Mouse (Mus musculus): ENCODE measurements around the gene Chst11. TPM values are rescaled to one million over a fixed set of nuclear protein-coding genes. Genes with fewer than 3 reads are reported as not detected.

Gene Chst11
- total and polyA plus RNA-seq, 3 experiments: 3.1 to 4.5 (median 3.2) TPM

DNA sequence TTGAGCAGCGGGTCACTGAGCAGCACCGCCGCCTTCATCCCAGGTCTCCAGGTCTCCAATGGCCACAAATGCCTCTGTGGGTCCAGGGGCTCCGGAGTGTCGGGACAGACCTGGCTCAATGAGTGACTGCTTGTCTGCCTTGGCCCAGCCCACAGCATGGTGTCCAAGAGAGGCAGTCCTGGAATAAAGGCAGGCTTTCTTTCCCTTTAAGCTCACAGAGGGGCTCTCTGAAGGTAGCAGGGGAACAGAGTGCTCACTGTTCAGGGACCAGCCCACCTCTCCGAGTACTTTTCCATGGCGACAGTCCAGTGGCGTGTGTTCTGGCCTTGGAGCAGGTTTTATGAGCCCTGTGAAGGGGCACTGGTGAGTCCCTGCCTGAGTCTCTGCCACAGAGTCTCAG, 145.3 kb downstream of the Chst11 start:
- intact Hi-C loops (cut with DNase I): no loop called here
- H3K79me2 ChIP-seq (replicated peaks; ENCODE audit: control insufficient read depth, insufficient read depth, low read length): no peaks in the 10 kb centered on the region
- H3K9ac ChIP-seq (ENCODE audit: low read depth, low read length): no peak overlapping the region
- no peaks in the 10 kb centered on the region for H3K27me3 ChIP-seq (ENCODE audit: control insufficient read depth, insufficient read depth, low read length)
- H3K4me3 ChIP-seq: no peak overlapping the region
- WGBS: 77% methylated on average over 8 of the region's 8 CpGs
- no peak for TF ChIP-seq CTCF (IDR thresholded peaks at IDR 0.05)
- TF ChIP-seq EP300 (IDR thresholded peaks at IDR 0.05; ENCODE audit: insufficient read depth, low read depth, low read length): no peak
- TF ChIP-seq POLR2A (IDR thresholded peaks at IDR 0.05; ENCODE audit: insufficient read depth, low read depth, low read length): no peak
- no peaks in the 10 kb centered on the region for H3K36me3 ChIP-seq (ENCODE audit: control insufficient read depth, insufficient read depth, low read length)
- no peak for DNase-seq
- H3K4me1 ChIP-seq (ENCODE audit: control insufficient read depth, insufficient read depth, low read length): no peaks in the 10 kb centered on the region
- H3K27ac ChIP-seq: no peak overlapping the region

DNA sequence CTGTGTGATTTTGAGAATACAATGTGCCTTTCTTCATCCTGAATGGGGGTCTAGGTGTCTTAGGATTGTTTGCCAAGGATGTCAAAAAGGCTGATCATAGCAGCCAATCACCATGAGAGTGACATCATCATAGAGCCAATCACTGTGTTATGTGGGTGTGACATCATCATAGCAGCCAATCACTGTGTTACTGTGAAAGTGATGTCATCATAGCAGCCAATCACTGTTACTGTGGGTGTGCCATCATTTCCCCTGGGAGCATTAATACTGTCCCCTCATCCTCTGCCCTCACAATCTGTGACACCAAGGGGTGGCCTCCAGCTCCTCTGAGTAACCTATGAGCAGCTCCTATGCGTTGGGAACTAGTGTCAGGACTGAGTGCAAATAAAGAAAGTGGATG, 146.6 kb downstream of the Chst11 start:
- 86% methylated on average over 1 of the region's 1 CpGs for WGBS

DNA sequence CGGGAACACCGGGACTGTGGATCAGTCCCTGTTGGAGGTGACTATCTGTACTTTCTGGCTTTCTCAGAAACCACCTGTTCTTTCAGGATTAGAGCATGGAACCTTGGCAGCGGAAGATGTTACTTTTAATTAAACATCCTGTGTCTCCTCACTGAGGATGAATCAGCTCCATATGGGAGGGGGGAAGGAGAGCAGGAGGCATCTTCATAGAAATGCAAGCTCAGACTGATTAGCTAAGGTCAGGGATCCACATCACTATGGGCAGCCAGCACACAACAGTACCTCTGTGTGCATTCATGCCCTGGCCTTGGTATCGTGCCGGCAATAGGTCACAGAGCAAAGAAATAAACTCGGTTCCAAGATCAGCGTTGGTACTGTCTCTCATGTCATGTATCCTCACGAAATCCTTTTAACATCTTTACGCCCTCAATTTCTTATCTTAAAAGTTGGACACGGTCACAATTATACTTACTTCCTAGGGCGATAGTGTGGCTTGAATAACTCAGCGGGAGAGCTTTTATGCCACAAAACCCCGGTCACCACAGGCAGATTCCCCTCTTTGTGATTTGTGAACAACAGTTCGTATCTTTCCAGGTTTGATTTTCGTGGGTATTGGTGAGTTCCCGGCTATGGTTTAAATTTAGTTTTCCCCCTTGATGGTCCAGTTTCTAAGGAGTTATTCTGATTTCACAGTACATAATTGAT, 148.7 kb downstream of the Chst11 start:
- WGBS: 64% methylated on average over 16 of the region's 16 CpGs
- DNase-seq: no peak
- H3K4me1 ChIP-seq (ENCODE audit: control insufficient read depth, insufficient read depth, low read length): no peaks in the 10 kb centered on the region
- no peaks in the 10 kb centered on the region for H3K36me3 ChIP-seq (ENCODE audit: control insufficient read depth, insufficient read depth, low read length)
- no peak overlapping the region for H3K4me3 ChIP-seq
- no peaks in the 10 kb centered on the region for H3K79me2 ChIP-seq (replicated peaks; ENCODE audit: control insufficient read depth, insufficient read depth, low read length)
- no peaks in the 10 kb centered on the region for H3K27me3 ChIP-seq (ENCODE audit: control insufficient read depth, insufficient read depth, low read length)
- intact Hi-C loops (cut with DNase I): no loop called here
- TF ChIP-seq CTCF (IDR thresholded peaks at IDR 0.05) (no peak), POLR2A (IDR thresholded peaks at IDR 0.05; ENCODE audit: insufficient read depth, low read depth, low read length) (no peak), EP300 (IDR thresholded peaks at IDR 0.05; ENCODE audit: insufficient read depth, low read depth, low read length) (no peak)
- no peak overlapping the region for H3K27ac ChIP-seq
- H3K9ac ChIP-seq (ENCODE audit: low read depth, low read length): no peak overlapping the region

More for the DNA sequence above, 146.6 kb downstream of the Chst11 start:
- Histone ChIP-seq H3K79me2 (replicated peaks; ENCODE audit: control insufficient read depth, insufficient read depth, low read length) (no peaks in the 10 kb centered on the region), H3K4me1 (ENCODE audit: control insufficient read depth, insufficient read depth, low read length) (no peaks in the 10 kb centered on the region), H3K27me3 (ENCODE audit: control insufficient read depth, insufficient read depth, low read length) (no peaks in the 10 kb centered on the region), H3K4me3 (no peak overlapping the region), H3K27ac (no peak overlapping the region), H3K36me3 (ENCODE audit: control insufficient read depth, insufficient read depth, low read length) (no peaks in the 10 kb centered on the region), H3K9ac (ENCODE audit: low read depth, low read length) (no peak overlapping the region)
- no peak for DNase-seq
- TF ChIP-seq POLR2A (IDR thresholded peaks at IDR 0.05; ENCODE audit: insufficient read depth, low read depth, low read length) (no peak), EP300 (IDR thresholded peaks at IDR 0.05; ENCODE audit: insufficient read depth, low read depth, low read length) (no peak)
- intact Hi-C loops (cut with DNase I): no loop called here

DNA sequence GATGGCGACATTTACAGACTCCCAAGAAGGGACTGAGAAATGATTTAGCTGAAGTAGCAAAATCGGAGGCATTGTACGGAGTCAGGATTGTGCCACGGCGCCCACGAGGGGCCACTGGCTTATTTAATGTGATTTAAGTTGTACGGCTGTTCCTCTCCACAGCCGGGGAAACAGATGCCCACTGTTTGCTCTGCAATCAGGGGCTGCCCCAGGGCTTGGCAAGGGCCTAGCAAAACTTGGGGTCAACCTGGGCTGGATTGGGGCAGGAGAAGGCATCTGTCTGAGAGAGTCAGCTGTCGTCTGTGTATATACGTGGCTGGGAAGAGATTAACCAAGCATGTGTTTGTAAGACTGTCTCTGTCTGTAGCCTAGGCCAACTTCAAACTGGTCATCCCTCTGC, 149.6 kb downstream of the Chst11 start:
- H3K27ac ChIP-seq: no peak overlapping the region
- no peak overlapping the region for H3K4me3 ChIP-seq
- no peak for DNase-seq
- 79% methylated on average over 10 of the region's 10 CpGs for WGBS
- H3K4me1 ChIP-seq (ENCODE audit: control insufficient read depth, insufficient read depth, low read length): no peaks in the 10 kb centered on the region
- H3K27me3 ChIP-seq (ENCODE audit: control insufficient read depth, insufficient read depth, low read length): no peaks in the 10 kb centered on the region
- no peaks in the 10 kb centered on the region for H3K79me2 ChIP-seq (replicated peaks; ENCODE audit: control insufficient read depth, insufficient read depth, low read length)
- intact Hi-C loops (cut with DNase I): no loop called here
- H3K36me3 ChIP-seq (ENCODE audit: control insufficient read depth, insufficient read depth, low read length): no peaks in the 10 kb centered on the region
- no peak overlapping the region for H3K9ac ChIP-seq (ENCODE audit: low read depth, low read length)
- TF ChIP-seq EP300 (IDR thresholded peaks at IDR 0.05; ENCODE audit: insufficient read depth, low read depth, low read length) (no peak), POLR2A (IDR thresholded peaks at IDR 0.05; ENCODE audit: insufficient read depth, low read depth, low read length) (no peak), CTCF (IDR thresholded peaks at IDR 0.05) (no peak)

DNA sequence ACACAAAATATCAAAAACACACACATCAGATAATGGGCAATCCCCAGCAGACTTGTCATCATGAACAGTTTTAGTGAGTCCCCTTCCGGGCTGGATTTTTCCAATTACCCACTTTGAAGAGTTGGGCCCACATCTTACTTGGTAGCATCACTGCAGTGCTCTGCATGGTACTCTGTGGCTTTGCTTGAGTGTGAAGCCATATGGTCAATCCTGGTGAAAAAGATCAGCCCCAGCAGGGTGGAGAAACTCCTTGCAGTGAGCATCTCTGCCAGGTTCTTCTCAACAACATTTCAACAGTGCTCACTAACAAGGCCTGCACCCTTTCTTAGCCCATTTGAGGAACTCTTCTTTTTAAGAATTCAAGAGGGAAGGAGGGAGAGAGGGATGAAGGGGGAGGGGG, 150.7 kb downstream of the Chst11 start:
- TF ChIP-seq CTCF (IDR thresholded peaks at IDR 0.05) (no peak), EP300 (IDR thresholded peaks at IDR 0.05; ENCODE audit: insufficient read depth, low read depth, low read length) (no peak), POLR2A (IDR thresholded peaks at IDR 0.05; ENCODE audit: insufficient read depth, low read depth, low read length) (no peak)
- Histone ChIP-seq H3K36me3 (ENCODE audit: control insufficient read depth, insufficient read depth, low read length) (no peaks in the 10 kb centered on the region), H3K27me3 (ENCODE audit: control insufficient read depth, insufficient read depth, low read length) (no peaks in the 10 kb centered on the region), H3K4me1 (ENCODE audit: control insufficient read depth, insufficient read depth, low read length) (no peaks in the 10 kb centered on the region), H3K9ac (ENCODE audit: low read depth, low read length) (no peak overlapping the region), H3K4me3 (no peak overlapping the region), H3K27ac (no peak overlapping the region), H3K79me2 (replicated peaks; ENCODE audit: control insufficient read depth, insufficient read depth, low read length) (no peaks in the 10 kb centered on the region)
- intact Hi-C loops (cut with DNase I): no loop called here
- no peak for DNase-seq
- WGBS: 70% methylated on average over 1 of the region's 1 CpGs

DNA sequence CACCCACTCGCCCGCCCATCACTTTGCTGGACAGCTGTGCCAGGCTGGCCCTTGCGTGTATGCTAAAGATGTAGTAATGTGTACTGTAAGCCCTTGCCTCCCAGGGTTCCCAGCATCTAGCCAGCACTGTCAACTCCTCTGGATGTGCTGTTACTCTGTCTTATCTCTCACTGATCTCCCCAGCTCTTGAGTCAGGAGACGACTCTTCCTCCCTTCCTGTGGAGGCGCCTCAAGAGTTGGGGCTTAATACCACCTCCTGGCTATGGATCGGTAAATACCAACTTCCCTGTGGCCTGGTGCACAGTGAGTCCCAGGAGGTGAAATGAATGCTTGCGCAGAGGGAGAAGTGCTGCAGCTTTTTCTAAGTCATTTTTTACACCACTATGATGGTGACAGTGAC, 151.8 kb downstream of the Chst11 start:
- intact Hi-C loops (cut with DNase I): no loop called here
- Histone ChIP-seq H3K4me1 (ENCODE audit: control insufficient read depth, insufficient read depth, low read length) (no peaks in the 10 kb centered on the region), H3K79me2 (replicated peaks; ENCODE audit: control insufficient read depth, insufficient read depth, low read length) (no peaks in the 10 kb centered on the region), H3K9ac (ENCODE audit: low read depth, low read length) (no peak overlapping the region), H3K4me3 (no peak overlapping the region), H3K27me3 (ENCODE audit: control insufficient read depth, insufficient read depth, low read length) (no peaks in the 10 kb centered on the region), H3K27ac (no peak overlapping the region), H3K36me3 (ENCODE audit: control insufficient read depth, insufficient read depth, low read length) (no peaks in the 10 kb centered on the region)
- 84% methylated on average over 7 of the region's 7 CpGs for WGBS
- TF ChIP-seq EP300 (IDR thresholded peaks at IDR 0.05; ENCODE audit: insufficient read depth, low read depth, low read length) (no peak), POLR2A (IDR thresholded peaks at IDR 0.05; ENCODE audit: insufficient read depth, low read depth, low read length) (no peak)
- no peak for DNase-seq
